Mouse (Mus musculus) erythroid progenitor cell, adult 5-6 weeks (primary cell): ENCODE results near the gene Surf1. TPM values are rescaled to one million over a fixed set of nuclear protein-coding genes. Genes with fewer than 3 reads are reported as not detected.

Experiments
- ATAC-seq: replicated peaks from 2 replicates; pipeline ENCODE4 v1.8.0; 2016; ENCODE audit warnings: moderate number of reproducible peaks, mild to moderate bottlenecking, moderate TSS enrichment, inconsistent platforms; ENCODE audit not compliant: poor library complexity, low FRiP score, severe bottlenecking
- total RNA-seq, 2 experiments: library from RNA; stranded (forward) in 1 of 2; stranded (reverse) in 1 of 2; fragments of 150-400 nt in 1 of 2; fragments of 186-747, 209-891 nt in 1 of 2; gene quantifications; 2 replicates each; pipeline versions ENCODE4 v1.2.3 to v1.2.4; 2015 to 2017; ENCODE audit warnings: low replicate concordance in 2 of 2

Gene Surf1
- total RNA-seq, 2 experiments from 2014 or later: 16.5 to 42.3 TPM

DNA sequence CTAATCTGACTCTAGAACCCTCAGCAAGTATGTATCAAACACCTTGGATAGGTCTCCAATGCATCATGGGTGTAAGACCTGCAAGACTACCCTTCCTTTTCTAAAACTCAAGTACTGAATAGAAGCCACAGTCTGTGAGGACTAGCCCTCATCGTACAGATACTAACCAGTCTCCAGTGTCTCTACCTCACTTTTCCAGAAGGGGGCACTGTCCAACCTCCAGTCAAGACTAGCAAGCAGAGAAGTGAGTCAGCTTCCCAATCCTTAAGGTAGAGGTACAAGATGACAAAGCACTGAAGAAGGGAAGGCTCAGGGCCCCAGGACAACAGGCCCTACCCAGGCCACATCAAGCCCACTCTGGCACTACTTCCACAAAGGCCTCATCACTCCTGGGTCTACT, 14.1 kb upstream of the Surf1 start:
- peak; percentile 41; the same call in 1 of the 2 replicates for ATAC-seq

DNA sequence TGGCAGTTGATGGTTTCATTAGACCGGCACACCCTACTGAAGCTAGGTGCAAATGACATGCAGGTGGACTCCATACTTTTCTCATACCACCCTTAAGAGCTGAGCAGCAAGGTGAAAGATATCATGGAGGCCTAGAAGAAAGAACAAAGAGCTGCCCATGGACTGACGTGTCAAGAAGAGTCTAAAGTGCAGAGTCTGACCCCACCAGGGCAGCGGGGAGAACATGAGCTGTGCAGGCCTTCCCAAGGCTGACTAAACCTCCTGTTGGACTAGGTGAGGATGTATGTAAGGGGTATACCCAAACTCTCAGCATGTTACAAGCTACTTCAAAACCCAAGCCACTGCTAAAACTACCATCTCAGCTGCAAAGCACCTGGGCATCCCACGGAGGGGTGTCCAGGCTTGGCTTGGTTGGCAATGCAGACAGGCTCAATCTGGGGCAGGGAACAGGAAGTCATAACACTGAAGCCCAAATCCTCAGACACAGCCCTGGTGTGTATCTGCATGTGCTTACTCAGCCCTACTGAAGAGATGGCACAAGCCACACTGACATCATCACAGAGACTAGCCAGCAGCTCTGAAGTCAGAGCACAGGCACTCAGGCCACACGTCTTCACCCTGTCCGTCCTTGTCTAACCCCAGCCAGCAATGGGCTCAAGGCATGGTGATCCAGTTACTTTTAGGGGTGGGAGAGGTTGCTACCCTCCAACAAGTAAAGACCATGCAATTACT, 11.6 kb upstream of the Surf1 start:
- no peak for ATAC-seq

DNA sequence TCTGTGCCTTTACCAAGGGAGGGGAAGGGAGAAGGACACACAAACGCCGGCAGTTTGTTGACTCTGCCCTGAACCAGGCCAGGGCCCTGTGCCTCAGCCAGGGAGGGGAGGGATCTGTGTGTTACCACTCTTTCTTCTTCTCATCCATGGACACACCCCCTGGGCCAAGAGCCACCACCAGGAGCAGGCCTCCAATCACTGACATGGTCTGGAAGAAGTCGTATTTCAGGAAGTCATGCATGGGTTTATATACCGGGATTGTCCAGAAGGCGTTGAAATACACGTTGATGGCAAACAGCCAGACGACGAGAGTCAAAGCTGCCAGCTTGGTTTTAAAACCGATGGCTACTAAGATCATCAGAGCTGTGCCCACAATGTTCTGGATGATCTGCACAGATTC, 5.5 kb upstream of the Surf1 start:
- ATAC-seq: no peak

DNA sequence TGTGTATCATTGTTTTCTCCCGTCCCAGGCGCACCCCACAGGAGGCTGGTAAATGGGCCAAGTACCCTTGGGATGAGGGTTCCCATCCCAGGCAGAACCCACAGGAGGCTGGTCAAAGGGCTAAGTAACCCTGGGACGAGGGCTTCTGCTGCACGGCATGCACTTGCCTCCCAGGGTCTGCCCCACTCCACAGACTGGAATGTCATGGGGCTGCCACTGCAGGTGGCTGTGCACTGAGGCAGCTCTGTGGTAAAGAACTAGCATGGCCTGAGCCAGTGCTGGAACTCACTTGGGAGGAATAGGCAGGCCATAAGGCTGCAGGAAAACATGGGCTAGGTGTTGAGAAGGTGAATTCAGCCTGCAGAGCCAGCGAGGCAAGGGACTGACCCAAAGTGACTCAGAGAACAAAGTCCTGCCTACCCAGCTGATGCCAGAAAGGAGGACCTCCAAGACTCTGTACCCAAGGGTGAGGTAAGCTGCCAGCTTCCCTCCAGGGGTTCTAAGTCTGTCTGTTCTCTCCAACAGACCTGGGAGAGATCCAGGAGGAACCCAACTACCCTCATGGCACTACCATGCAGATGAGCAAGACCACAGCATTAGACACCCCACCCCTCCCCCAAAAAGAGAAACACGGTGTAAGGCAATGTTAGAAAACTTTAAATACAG, 4.0 kb upstream of the Surf1 start:
- ATAC-seq: no peak

DNA sequence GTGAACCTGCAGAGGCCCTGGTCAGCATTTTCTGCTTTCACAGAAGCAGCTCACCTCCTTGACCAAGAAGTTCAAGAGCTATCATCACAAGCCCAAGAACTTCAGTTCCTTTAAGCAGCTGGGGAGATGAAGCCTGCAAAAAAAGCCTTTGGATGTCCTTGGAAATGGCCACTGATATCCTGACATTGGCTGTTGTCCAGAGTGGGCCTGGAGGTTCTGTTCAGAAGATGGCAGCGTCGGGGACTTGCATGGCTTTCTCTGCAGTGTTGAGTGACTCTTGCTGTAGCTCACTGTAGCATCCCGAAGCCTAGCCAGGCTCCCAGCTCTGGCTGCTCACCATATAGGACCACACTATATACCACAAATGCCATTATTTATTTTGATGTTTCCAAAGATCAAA, 3.4 kb upstream of the Surf1 start:
- ATAC-seq: no peak

DNA sequence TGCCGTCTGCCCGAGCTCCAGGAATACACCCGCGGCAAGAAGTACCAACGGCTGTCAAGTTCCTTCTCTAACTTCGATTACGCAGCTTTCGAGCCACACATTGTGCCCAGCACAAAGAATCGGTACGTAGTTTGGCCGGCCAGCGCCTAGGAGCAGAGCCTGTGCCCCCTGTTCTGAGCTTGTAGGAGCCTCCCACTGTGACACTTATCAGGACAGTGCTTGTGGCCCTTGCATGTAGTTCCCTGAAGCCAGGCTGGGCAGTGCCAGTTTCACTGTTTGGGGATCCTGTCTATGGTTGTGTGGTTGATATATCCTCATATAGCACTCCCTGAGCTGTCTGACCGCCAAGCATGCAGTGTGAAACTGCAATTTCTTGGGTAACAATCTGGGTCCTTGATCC, 408 bp upstream of the Surf1 start:
- peak; percentile 43 for ATAC-seq

DNA sequence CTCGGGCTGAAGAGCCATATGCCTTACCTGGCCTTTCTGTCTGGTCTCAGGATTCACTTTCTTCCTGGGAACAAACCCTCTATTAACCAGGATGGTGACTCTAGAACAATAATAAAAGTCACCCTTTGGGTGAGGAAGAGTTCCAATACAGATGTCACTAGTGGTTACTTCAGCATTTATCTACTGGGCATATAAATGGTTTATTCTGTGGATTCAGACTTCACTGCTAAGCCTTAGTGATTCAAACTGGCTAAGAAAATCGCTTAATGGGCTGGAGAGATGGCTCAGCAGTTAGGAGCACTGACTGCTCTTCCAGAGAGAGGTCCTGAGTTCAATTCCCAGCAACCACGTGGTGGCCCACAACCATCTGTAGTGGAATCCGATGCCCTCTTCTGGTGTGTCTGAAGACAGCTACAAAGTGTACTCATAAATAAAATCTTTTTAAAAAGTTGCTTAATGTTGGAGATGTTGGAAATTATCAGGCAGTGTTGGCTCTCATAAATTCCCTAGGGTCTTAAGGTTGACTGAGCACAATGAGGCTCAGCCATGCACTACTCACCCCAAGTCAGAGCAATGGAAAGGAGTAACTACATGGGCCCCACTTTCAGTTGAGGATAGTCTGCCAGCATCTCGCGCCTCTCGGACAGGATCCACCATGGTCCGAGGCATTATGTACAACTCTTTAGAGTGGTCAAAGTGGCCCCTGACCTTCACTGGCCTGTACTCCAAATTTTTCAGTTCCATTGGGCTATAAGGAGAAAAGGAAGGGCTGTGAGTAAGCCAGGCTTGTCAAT, 2.0 kb downstream of the Surf1 start:
- ATAC-seq: no peak

DNA sequence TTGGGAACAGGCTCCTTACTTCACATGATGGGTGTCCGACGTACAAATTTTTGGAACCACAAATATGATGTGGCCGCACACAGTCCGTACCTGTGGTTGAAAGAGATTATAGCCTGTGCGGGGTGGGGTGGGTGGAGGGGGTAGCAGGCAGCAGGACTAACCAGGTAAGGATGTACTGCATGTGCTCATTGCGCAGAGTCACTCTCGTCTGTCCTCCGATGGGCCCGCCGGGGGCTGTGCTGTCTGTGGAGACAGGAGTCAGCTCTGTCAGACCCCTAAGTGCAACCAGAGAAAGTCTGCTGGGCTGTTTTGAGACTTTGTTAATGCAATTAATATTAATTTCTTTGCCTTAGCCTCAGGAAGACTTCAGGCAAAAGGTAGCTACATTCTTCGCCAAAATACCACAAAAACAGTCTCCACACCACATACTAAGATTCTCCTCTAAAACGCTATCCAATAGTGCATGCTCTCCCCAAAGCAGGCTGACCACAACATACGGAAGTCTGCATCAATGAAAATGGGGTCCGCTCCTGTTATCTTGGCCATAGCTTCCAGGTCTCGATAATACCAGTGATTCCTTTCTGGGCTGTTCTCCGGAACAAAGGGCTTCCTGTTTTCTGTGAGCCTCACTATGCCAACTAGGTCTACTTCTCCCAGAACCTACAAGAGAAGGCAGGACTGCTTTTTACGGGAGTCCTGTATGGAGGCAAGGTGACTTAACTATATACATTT, 2.7 kb downstream of the Surf1 start:
- no peak for ATAC-seq

DNA sequence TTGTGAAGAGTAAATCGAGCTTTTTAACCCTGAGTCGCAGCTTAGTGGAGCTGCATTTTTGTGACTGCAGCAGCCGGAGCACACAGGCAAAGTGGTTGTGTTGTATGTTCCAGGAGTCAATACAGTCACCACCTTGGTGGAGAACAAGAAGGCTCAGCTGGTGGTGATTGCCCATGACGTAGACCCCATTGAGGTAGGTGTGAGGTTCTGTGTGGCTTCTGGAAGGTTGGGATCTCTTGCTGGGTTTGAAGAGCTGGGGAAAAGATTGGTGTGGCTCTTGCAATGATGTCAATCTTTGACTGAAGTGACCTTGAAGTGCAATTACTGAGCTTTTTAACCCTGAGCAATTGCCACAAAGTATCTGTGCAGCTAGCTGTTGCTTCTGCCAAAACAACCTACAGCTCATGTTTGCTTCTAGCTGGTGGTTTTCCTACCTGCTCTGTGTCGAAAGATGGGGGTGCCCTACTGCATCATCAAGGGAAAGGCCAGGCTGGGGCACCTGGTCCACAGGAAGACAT, 4.0 kb downstream of the Surf1 start:
- no peak for ATAC-seq

DNA sequence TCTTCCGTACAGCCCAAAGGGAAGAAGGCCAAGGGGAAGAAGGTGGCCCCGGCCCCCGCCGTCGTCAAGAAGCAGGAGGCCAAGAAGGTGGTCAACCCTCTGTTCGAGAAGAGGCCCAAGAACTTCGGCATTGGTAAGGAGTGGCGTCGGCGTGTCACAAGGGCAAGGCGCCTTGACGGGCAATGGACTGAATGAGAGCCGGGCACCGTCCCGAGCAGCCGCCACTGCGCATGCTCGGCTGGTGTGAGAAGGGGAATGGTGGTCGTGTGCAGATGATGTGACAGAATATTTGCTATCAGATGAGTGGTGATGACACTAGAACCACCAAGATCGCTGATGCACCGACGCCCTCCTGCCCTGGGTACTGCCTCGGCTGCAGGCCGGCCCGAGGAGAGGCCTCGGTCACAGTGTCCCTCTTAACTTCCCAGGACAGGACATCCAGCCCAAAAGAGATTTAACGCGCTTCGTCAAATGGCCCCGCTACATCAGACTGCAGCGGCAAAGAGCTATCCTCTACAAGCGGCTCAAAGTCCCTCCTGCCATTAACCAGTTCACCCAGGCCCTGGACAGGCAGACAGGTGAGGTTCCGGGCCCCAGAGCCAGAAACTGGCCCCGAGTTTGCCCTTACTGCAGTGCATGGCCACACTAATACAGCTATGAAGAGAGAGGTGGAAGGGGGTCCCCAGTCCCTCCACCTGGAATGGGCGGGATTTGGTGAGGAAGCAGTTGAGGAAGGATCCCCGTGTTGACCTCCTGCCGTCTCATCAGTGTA, 5.2 kb downstream of the Surf1 start:
- peak; percentile 31; the same call in 1 of the 2 replicates for ATAC-seq

DNA sequence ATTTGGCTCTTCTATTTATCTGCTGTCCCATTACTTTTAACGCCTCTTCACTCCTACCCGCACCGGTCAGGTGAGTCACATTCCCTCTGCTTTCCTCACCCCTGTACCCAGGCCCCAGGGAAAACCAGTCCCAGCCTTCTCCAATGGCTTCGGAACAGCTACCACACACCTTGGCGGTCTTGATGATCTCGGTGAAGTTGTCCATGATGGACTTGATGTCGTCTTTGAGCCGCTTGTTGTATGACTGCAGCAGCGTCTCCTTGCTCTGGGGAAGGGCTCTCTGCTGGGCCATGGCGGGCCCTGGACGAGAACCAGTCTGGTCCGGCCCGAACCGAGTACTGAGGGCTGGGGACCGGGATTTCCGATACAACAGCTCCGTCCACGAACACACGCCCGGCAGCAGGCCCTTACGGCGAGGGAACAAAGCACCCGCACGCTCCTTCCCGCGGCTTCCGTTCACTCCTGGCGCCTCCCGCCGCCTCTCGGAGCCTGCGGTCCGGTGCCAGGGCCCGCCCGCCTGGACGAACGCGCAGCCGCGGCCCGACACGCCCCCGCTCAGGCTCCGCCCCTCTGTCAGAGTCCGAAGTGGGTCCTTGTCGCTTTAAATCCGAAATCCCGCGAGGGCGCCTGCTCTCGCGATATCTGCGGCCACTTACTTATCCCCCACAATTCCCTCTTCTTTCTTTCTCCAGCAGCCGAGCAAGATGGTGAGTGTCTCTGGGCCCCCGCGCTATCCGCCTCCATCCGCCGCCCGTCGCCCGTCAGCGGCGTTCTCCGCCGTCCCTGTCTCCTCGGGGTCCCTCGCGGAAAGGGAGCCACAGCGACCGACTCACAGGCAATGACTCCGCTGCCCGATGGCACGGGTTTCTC, 6.0 kb downstream of the Surf1 start, which contains the start of the genes Med22 and Rpl7a:
Gene Med22 (minus strand): TSS at position 554 of the 870 bp plus-strand sequence.
Gene Rpl7a (plus strand): TSS at position 641 of the 870 bp plus-strand sequence.
- peak; percentile 88 for ATAC-seq

DNA sequence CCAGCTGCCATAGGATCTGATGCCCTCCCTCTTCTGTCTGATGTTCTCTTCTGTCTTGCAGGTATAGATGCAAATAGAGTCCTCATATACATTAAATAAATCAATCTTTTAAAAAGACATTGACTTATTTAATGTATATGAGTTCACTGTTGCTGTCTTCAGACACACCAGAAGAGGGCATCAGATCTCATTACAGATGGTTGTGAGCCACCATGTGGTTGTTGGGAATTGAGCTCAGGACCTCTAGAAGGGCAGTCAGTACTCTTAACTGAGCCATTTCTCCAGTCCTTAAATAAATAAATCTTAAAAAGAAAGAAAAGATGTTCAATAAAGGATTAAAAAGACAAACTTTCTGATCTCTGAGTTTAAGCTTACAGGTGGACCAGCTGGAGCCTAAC, 6.9 kb downstream of the Surf1 start:
- no peak for ATAC-seq

DNA sequence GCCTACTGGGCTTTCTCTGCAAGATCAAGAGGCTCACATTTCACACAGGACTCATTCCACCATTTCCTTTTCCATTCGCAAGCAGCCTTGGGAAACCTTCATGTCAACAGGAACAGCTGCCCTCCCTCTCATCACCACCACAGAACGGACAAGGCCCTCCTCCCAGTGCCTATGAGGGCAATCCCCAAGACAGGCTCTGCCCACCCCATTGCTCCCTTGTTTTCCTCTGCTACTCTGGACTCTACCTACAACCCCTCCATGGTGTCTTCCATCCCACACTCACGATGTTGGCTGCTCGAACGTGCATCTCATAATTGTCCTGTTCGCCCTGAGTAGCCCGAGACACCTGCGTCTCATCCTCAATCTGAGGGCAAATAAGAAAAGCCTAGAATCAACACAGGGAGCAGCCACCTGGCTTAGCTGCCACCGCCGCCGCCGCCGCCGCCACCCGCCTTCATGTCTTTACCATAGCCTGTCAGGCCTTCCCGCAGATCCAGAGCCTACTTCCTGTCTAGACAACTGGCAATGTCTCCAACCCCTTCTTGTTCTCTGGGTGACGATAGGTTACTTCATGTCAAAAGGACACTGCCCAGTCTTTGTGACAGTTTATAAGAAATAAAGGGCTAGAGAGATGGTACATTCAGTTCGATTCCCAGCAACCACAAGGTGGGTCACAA, 7.5 kb downstream of the Surf1 start:
- no peak for ATAC-seq

DNA sequence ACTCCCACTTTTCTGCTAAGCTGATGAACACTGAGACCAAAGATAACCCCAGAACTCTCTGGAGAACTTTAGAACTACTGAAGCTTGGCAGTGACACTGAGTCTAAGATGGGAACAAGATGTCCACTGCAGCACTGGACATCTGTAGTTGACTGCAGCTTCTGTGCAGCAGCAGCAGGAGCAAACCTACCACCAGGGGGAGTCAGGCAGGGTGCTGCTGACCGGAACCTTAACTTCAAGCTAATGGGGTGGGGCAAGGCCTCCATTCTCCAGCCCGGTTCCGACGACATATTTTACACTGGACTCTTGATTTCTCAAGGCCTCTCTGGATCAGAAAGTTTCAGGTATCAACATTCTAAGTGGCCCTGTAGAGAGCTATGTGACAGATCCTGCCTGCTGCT, 9.2 kb downstream of the Surf1 start:
- ATAC-seq: no peak

DNA sequence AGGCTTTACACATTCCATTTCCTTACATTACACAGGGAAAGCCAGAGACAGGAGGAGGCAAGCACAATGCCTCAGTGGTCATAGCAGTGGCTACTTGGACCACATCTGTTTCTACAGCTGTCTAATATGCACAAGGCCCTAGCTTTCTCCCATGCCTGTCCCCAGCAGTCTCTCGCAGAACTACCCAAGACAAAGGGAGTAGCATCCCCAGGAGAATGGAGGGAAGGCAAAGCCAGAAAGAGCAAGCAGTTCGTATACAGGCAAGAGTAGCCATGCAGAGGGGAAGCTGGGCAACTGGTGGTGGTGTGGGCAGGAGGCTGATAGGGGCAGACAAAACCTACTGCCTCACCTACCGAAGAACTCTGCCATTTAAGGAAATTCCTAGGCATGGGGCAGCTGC, 9.9 kb downstream of the Surf1 start:
- no peak for ATAC-seq

DNA sequence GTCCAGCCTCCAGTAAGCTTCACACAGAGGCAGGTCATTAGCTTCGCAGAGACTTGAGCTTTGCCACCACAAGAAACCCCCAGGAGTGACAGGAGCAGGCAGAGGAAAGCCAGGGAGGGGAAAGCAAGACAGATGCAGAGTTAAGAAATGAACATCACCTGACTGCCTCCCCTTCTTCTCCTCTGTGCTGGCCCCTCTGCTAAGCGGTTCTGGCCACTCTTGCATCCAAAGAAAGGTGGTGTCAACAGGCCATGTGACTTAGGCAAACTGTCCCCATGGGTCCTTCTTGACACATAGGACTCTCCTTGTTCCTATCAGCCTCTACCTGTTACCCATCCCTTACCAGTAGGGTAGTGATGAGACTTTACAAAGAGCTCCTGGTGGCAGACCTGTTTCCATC, 10.4 kb downstream of the Surf1 start:
- ATAC-seq: no peak

DNA sequence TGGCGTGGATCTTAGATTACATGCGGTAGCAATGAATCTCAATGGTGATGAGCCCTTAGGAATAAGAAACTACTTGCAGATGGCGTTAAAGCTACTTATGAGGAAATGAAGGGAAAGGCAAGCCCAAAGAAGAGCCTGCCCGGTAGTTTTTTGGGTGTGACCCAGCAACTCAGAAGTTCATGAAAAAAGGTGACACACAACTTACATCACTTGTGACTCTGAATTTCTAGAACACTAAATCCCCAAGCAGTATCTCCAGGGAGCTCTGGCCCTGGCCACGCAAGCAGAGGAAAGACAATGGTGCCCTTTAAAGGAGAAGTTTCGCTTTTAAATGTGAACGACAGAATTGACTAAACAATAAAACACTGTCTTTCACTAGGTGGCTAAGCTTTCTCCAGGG, 13.0 kb downstream of the Surf1 start:
- no peak for ATAC-seq
